Mouse (Mus musculus): ENCODE measurements around the gene Irf6. TPM values are rescaled to one million over a fixed set of nuclear protein-coding genes. Genes with fewer than 3 reads are reported as not detected.
A peak's percentile ranks its signal among the peaks of the same experiment; 100 is the strongest.

Gene Irf6
- polyA plus RNA-seq, 1 experiment from 2014 or later: 7.2 TPM

DNA sequence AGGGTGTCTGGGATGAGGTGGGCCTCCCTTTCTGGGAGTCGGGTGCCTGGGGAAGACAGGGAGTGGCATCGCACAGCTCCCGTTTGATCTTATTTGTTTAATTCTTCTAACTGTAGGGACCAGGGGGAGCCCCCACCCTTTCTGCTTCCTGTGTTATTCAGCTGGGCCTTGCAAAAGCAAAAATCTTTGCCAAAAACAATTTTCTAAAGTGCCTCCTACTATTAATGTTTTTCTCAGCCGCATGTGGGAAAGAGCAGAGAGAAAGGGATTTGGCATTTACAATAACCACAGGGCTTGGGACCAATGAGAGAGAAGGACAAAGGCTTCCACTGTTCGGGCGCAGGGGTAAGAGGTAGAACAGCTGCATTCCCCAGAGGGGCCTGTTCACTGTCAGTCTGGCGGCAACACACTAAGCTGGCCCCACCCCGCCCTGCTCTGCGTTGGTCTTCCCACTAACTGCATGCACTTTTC lies 36.3 kb downstream of the Irf6 start:
- Histone ChIP-seq H3K36me3 (ENCODE audit: control insufficient read depth, insufficient read depth, low read length) (no peaks in the 10 kb centered on the region), H3K4me2 (ENCODE audit: low read length) (peak overlapping the region; percentile 17), H3K27me3 (ENCODE audit: control insufficient read depth, insufficient read depth, low read length) (no peaks in the 10 kb centered on the region), H3K27ac (replicated peaks in 1 of 2; ENCODE audit: control insufficient read depth in 1 of 2, insufficient read depth in 1 of 2, low read depth in 2 of 2, low read length in 2 of 2) (peak overlapping the region; percentile 82 to 89), H3K9ac (ENCODE audit: low read length) (no peak overlapping the region), H3K4me3 (ENCODE audit: control insufficient read depth in 1 of 2, insufficient read depth in 1 of 2, low read depth in 1 of 2, low read length in 2 of 2) (no peak overlapping the region), H3K9me3 (ENCODE audit: control insufficient read depth, low read length) (no peaks in the 10 kb centered on the region), H3K4me1 (ENCODE audit: control insufficient read depth in 2 of 2, insufficient read depth in 2 of 2, low read length in 2 of 2) (peaks cover 36 to 41% of the 10 kb centered on the region in 2 experiments)
- peak; percentile 95 for ATAC-seq (ENCODE audit: insufficient number of reproducible peaks, insufficient read depth, low FRiP score, low read depth)
- 5% methylated on average over 9 of the region's 9 CpGs for WGBS

DNA sequence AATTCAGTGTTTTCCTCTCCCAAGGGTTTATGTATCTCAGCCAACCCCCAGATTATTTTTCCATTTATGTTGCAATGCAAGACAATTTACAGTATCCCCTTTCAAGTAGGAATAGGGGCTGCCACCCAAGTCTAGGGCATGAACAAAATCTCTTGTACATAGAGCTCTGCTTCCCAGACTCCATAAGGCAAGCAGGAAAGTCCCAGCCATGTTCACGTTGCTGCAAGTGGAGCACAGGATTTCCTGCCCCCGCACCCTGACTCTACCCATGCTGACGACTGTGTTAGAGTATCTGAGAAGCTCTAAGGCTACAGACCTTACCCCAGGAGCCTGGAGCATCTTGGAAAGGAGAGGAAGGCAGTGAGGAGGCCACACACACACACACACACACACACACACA lies 36.9 kb downstream of the Irf6 start:
- no peaks in the 10 kb centered on the region for H3K36me3 ChIP-seq (ENCODE audit: control insufficient read depth, insufficient read depth, low read length)
- H3K27ac ChIP-seq (replicated peaks in 1 of 2; ENCODE audit: control insufficient read depth in 1 of 2, insufficient read depth in 1 of 2, low read depth in 2 of 2, low read length in 2 of 2): peak overlapping the region; percentile 82 to 89
- H3K4me2 ChIP-seq (ENCODE audit: low read length): no peak overlapping the region; the same call in 1 of the 2 replicates
- no peak overlapping the region; the same call in 1 of the 2 replicates for H3K9ac ChIP-seq (ENCODE audit: low read length)
- 16% methylated on average over 3 of the region's 3 CpGs for WGBS
- H3K9me3 ChIP-seq (ENCODE audit: control insufficient read depth, low read length): no peaks in the 10 kb centered on the region
- H3K27me3 ChIP-seq (ENCODE audit: control insufficient read depth, insufficient read depth, low read length): no peaks in the 10 kb centered on the region
- peaks cover 36 to 41% of the 10 kb centered on the region in 2 experiments for H3K4me1 ChIP-seq (ENCODE audit: control insufficient read depth in 2 of 2, insufficient read depth in 2 of 2, low read length in 2 of 2)
- ATAC-seq (ENCODE audit: insufficient number of reproducible peaks, insufficient read depth, low FRiP score, low read depth): peak; percentile 36; the same call in 1 of the 2 replicates
- H3K4me3 ChIP-seq (ENCODE audit: control insufficient read depth in 1 of 2, insufficient read depth in 1 of 2, low read depth in 1 of 2, low read length in 2 of 2): no peak overlapping the region

DNA sequence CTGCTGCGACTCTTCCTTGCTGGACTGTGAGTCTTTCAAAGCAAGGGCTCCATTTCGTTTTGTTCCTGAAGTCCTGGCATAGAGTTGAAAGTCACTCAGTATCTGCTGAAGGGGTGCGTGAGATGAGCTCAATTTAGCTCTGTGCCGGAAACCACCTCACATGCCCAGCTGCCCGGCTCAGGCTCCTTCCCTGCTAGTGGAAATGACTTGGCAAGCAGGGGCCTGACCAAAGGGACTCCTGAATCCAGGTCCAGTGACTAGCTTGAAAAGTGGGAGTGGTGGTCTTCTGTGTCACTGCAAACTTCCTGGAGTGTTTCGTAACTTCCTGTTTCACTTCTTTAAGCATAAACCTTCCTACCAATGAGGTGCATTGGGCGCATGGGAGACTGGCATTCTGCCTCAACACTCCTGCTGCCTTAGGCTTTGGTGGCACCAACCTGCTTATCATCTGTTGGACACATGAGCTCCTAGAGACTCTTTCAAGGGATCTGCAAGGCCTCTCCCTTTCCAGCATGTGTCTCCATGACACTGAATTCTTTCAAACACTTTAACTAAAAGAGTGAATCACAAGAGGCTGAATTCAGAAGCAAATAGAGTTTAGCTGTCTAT lies 38.9 kb downstream of the Irf6 start:
- 0 out of 2 replicates have a peak overlapping the region, but pooled peaks have one; percentile 28 for H3K9ac ChIP-seq (ENCODE audit: low read length)
- H3K4me1 ChIP-seq (ENCODE audit: control insufficient read depth in 2 of 2, insufficient read depth in 2 of 2, low read length in 2 of 2): peaks cover 36 to 41% of the 10 kb centered on the region in 2 experiments
- H3K9me3 ChIP-seq (ENCODE audit: control insufficient read depth, low read length): no peaks in the 10 kb centered on the region
- no peaks in the 10 kb centered on the region for H3K27me3 ChIP-seq (ENCODE audit: control insufficient read depth, insufficient read depth, low read length)
- no peak for ATAC-seq (ENCODE audit: insufficient number of reproducible peaks, insufficient read depth, low FRiP score, low read depth)
- H3K4me3 ChIP-seq (ENCODE audit: control insufficient read depth in 1 of 2, insufficient read depth in 1 of 2, low read depth in 1 of 2, low read length in 2 of 2): no peak overlapping the region
- no peaks in the 10 kb centered on the region for H3K36me3 ChIP-seq (ENCODE audit: control insufficient read depth, insufficient read depth, low read length)
- 58% methylated on average over 7 of the region's 7 CpGs for WGBS
- H3K27ac ChIP-seq (replicated peaks in 1 of 2; ENCODE audit: control insufficient read depth in 1 of 2, insufficient read depth in 1 of 2, low read depth in 2 of 2, low read length in 2 of 2): peak overlapping the region; percentile 41 to 89
- no peak overlapping the region for H3K4me2 ChIP-seq (ENCODE audit: low read length)

DNA sequence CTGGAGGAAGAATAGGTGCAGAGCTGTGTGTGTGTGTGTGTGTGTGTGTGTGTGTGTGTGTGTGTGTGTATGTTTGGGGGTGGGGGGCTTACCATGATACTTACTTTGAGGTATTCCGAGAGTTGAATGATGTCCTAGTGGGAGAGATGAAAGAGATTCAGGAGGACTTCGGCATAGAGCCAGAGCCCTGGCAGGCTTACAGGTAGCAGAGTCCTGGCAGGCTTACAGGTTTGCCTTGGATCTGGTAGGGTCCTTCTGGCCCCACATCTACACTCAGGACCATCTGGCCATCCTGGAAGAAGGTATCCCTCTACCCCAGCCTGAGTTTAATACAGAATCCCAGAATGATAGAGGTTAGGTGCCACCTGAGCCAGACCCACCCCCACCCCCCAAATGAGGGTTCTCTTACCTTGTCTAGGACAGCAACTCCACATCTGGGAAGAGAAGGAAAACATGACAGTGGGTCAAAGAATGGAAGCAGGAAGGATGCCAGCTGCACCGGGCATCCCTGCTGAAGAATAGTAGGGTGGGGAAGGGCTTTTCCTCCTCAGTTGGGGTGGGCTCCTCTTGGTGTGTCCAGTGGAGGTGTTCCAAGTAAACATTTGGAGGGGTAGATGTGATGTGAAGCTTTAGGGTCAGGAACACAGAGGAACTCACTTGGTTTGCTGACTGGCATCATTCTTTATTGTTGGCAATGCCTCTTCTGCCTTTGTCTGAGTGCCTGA lies 41.7 kb downstream of the Irf6 start:
- 73% methylated on average over 3 of the region's 3 CpGs for WGBS
- Histone ChIP-seq H3K27me3 (ENCODE audit: control insufficient read depth, insufficient read depth, low read length) (no peaks in the 10 kb centered on the region), H3K9ac (ENCODE audit: low read length) (no peak overlapping the region), H3K4me3 (ENCODE audit: control insufficient read depth in 1 of 2, insufficient read depth in 1 of 2, low read depth in 1 of 2, low read length in 2 of 2) (no peak overlapping the region), H3K4me2 (ENCODE audit: low read length) (no peak overlapping the region), H3K9me3 (ENCODE audit: control insufficient read depth, low read length) (no peaks in the 10 kb centered on the region), H3K4me1 (ENCODE audit: control insufficient read depth in 2 of 2, insufficient read depth in 2 of 2, low read length in 2 of 2) (peaks cover 22 to 27% of the 10 kb centered on the region in 2 experiments), H3K27ac (replicated peaks in 1 of 2; ENCODE audit: control insufficient read depth in 1 of 2, insufficient read depth in 1 of 2, low read depth in 2 of 2, low read length in 2 of 2) (no peak overlapping the region), H3K36me3 (ENCODE audit: control insufficient read depth, insufficient read depth, low read length) (no peaks in the 10 kb centered on the region)
- no peak for ATAC-seq (ENCODE audit: insufficient number of reproducible peaks, insufficient read depth, low FRiP score, low read depth)

DNA sequence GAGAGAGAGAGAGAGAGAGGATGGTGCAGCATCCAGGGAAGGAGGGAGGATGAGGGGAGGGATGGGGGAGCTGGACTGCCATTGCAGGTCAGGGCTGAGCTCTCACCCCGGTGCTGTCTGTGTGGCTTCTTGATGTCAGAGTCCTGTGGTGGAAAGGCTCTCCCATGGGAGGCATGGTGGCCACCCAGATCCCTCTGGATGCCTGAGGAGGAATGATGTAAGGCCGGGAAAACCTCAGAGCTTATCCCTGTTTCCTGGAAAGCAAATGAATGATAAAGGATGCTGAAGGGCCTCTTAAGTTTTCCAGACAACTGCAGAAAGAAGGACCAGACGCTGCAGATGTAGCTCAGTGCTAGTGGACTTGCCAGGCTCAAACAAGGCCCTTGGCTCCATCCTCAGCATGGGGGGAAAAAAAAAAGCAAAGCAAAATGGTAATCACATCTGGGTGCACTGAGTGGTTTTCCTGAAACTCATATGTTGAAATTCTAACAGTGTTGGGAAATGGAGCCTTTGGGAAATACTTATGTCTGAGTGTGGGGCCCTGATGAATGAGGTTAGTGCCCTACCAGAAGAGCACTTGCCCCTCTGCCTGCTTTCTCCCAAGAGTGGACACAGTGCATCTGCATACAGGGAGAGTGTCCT lies 42.4 kb downstream of the Irf6 start:
- H3K27ac ChIP-seq (replicated peaks in 1 of 2; ENCODE audit: control insufficient read depth in 1 of 2, insufficient read depth in 1 of 2, low read depth in 2 of 2, low read length in 2 of 2): no peak overlapping the region
- no peak overlapping the region for H3K4me3 ChIP-seq (ENCODE audit: control insufficient read depth in 1 of 2, insufficient read depth in 1 of 2, low read depth in 1 of 2, low read length in 2 of 2)
- ATAC-seq (ENCODE audit: insufficient number of reproducible peaks, insufficient read depth, low FRiP score, low read depth): no peak
- no peak overlapping the region for H3K4me2 ChIP-seq (ENCODE audit: low read length)
- H3K4me1 ChIP-seq (ENCODE audit: control insufficient read depth in 2 of 2, insufficient read depth in 2 of 2, low read length in 2 of 2): peaks cover 15 to 20% of the 10 kb centered on the region in 2 experiments
- no peak overlapping the region for H3K9ac ChIP-seq (ENCODE audit: low read length)
- whole genome bisulfite sequencing: 43% methylated on average over 3 of the region's 3 CpGs
- no peaks in the 10 kb centered on the region for H3K36me3 ChIP-seq (ENCODE audit: control insufficient read depth, insufficient read depth, low read length)
- H3K27me3 ChIP-seq (ENCODE audit: control insufficient read depth, insufficient read depth, low read length): no peaks in the 10 kb centered on the region
- no peaks in the 10 kb centered on the region for H3K9me3 ChIP-seq (ENCODE audit: control insufficient read depth, low read length)

DNA sequence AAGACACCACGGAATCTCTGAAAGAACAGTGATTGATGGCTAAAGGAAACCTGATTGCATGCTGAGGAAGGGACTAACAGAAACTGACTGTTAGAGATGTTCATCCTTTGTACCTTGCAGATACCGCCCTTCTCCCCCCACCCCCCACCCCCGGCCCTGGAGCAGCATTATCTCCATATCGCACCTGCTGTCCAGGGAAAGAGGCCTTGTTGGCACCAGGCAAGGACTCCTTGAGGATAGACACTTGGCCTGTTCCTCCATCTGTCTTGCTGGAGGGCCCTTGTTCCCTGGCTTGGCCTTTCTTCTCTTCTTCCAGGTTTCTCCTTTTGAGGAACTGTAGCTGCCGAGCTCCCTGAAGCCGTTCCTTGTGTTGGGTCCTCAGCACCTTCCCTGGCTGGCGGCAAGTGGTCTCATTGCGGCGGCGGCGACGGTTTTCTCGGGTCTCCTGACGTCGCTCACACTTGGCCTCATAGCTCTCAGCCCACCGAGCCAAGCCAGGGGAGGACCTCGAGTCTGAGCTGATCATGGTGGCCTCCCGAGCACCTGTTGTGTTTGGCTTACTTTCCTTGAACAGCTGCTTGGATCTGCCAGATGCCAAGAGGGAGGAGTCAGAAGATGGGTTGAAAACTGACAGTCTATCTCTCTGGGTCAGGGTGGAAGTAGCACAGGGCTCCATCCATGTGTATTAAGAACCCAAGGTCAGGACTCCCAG lies 44.7 kb downstream of the Irf6 start:
- no peak for ATAC-seq (ENCODE audit: insufficient number of reproducible peaks, insufficient read depth, low FRiP score, low read depth)
- Histone ChIP-seq H3K4me1 (ENCODE audit: control insufficient read depth in 2 of 2, insufficient read depth in 2 of 2, low read length in 2 of 2) (0 out of 4 replicates have a peak, but pooled peaks cover 0 to 3% of the 10 kb centered on the region in 2 experiments), H3K9me3 (ENCODE audit: control insufficient read depth, low read length) (no peaks in the 10 kb centered on the region), H3K4me2 (ENCODE audit: low read length) (no peak overlapping the region), H3K4me3 (ENCODE audit: control insufficient read depth in 1 of 2, insufficient read depth in 1 of 2, low read depth in 1 of 2, low read length in 2 of 2) (no peak overlapping the region), H3K27ac (replicated peaks in 1 of 2; ENCODE audit: control insufficient read depth in 1 of 2, insufficient read depth in 1 of 2, low read depth in 2 of 2, low read length in 2 of 2) (no peak overlapping the region), H3K9ac (ENCODE audit: low read length) (no peak overlapping the region), H3K27me3 (ENCODE audit: control insufficient read depth, insufficient read depth, low read length) (no peaks in the 10 kb centered on the region), H3K36me3 (ENCODE audit: control insufficient read depth, insufficient read depth, low read length) (no peaks in the 10 kb centered on the region)
- WGBS: 85% methylated on average over 18 of the region's 18 CpGs

DNA sequence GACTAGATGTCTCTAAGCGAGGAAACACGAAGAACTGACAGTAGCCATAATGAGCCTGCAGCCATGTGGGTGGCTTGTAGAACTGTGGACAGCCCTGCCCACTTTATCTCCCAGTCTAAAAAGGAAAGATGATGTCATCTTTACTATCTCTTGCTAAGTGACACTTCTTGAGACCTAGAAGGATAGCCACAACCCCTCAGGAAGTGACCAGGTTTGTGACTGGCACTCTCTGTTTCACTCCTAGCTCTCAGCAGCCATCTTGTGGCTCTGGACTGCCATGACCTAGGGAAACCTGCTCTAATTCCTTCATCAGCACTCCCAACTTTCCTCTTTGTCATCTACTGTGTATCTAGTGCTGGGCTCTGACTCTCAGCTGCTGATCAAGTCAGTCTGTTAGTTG lies 45.4 kb downstream of the Irf6 start:
- ATAC-seq (ENCODE audit: insufficient number of reproducible peaks, insufficient read depth, low FRiP score, low read depth): no peak
- Histone ChIP-seq H3K27ac (replicated peaks in 1 of 2; ENCODE audit: control insufficient read depth in 1 of 2, insufficient read depth in 1 of 2, low read depth in 2 of 2, low read length in 2 of 2) (no peak overlapping the region), H3K4me3 (ENCODE audit: control insufficient read depth in 1 of 2, insufficient read depth in 1 of 2, low read depth in 1 of 2, low read length in 2 of 2) (no peak overlapping the region), H3K9ac (ENCODE audit: low read length) (no peak overlapping the region), H3K4me1 (ENCODE audit: control insufficient read depth in 2 of 2, insufficient read depth in 2 of 2, low read length in 2 of 2) (0 out of 4 replicates have a peak, but pooled peaks cover 0 to 3% of the 10 kb centered on the region in 2 experiments), H3K9me3 (ENCODE audit: control insufficient read depth, low read length) (no peaks in the 10 kb centered on the region), H3K4me2 (ENCODE audit: low read length) (no peak overlapping the region), H3K27me3 (ENCODE audit: control insufficient read depth, insufficient read depth, low read length) (no peaks in the 10 kb centered on the region), H3K36me3 (ENCODE audit: control insufficient read depth, insufficient read depth, low read length) (no peaks in the 10 kb centered on the region)
- WGBS: 81% methylated on average over 2 of the region's 2 CpGs
